Mouse (Mus musculus): Measurements from ENCODE around the gene Ano9.

Ano9 gene

DNA sequence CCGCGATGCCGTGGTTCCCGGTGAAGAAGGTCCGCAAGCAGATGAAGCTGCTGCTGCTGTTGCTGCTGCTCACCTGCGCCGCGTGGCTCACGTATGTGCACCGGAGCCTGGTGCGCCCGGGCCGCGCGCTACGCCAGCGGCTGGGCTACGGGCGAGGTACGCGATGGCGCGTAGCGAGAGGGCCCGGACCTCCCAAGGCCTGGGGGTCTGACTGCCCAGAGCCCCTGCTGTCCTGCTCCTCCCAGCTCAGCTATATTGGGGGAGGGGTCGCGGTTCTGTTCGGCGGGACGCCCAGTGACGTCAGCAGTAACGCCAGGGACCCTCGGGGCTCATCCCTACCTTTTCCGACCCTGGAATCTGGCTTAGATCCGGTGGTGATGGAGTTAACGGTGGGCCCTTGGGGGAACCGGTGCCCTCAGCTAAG lies 56.3 kb downstream of the Ano9 start:
- no peak for DNase-seq

DNA sequence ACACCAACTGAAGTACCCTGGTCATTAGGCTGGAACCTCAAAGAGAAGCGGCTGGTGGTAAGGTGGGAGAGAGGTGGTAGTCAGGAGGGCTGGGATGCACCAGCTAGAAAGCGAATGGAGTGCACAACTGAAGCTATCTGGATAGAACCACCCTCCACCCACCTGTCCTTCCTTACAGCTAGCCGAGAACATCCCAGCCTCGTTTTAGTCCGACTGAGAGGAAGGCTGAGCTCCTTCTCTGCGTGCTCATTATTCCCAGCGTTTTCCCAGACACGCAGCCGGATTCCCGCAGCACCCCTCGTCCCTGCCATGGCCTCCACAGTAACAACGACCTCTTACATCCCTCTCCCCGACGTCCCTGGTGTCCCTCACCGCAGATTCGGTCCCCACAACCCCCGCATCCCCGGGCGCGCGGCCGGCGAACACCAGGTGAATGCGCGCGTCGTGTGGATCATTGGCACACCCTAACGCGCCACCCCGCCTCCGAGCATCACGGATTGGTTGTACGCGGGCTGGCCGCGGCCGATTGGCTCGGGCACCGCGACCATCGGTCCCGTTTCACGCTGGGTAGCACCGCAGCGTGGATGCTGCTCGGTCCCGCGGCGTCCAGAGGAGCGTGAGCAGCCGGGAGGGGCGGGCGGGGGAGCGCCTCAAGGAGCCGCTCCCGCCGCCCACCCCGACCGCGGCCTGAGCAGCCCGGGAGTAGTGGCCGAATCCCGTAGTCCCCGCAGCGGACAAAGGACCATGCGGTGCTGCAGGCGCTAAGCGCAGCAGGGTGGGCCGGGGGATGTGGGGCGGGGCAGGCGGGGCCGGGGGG lies 57.0 kb downstream of the Ano9 start, which contains the start of gene B4galnt4:
Gene B4galnt4 (plus strand): TSS at position 679 of the 817 bp plus-strand sequence.
- peak; percentile 62 for DNase-seq

GRCm38 (mm10) chr7:141059929-141060328 lies 57.7 kb downstream of the Ano9 start:
- DNase-seq = no peak

DNA sequence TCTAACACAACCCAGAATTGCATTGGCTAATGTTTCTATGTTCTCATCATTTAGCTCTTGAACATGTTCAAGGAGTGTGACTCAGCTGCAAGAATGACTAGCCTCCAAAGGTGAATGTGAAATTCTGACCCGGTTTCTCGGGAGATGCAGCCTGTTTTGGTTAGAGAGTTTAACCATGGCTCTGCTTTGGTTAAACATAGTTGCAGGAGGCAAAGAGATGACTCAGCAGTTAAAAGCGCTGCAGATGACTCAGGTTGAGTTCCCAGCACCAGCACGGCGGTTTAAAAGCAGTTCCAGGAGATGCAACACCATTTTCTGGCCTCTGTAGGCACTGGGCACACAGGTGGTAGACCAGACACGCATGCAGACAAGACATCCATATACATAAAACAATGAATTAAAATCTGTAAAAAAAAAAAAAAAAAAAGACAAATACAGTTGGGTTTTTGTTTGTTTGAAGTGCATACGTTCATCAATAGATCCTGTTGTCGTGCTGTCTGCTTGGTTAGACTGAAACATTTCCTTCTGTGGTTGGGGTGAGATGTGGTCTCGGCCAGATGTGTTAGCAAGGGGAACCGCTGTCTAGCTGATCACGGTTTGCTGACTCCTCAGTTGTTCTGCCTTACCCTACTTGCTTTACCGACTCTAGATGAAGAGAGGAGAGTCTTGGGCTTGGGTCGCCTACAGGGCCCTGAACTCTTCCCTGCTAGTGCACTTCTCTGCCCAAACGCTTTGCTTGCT lies 58.8 kb downstream of the Ano9 start:
- no peak for DNase-seq

GRCm38 (mm10) chr7:141057541-141057940 lies 60.1 kb downstream of the Ano9 start:
- no peak for DNase-seq

DNA sequence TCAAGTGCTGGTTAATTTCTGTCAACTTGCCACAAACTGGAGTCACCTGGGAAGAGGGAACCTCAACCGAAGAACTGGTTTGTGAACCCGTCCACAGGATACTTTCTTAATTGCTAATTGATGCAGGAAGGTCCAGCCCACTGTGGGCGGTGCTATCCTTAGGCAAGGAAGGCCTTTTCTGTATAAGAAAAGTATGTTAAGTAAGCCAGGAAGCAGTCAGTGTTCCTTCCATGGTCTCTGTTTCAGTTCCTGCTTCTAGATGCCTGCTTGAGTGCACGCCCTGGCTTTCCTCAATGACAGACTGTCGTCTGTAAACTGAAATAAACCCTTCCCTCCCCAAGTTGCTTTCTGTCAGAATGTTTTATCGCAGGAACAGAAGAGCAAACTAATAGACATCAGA lies 60.6 kb downstream of the Ano9 start:
- DNase-seq = no peak

- DNase-seq = no peak
Observed at GRCm38 (mm10) chr7:141055785-141056184, 61.8 kb downstream of the Ano9 start.

DNA sequence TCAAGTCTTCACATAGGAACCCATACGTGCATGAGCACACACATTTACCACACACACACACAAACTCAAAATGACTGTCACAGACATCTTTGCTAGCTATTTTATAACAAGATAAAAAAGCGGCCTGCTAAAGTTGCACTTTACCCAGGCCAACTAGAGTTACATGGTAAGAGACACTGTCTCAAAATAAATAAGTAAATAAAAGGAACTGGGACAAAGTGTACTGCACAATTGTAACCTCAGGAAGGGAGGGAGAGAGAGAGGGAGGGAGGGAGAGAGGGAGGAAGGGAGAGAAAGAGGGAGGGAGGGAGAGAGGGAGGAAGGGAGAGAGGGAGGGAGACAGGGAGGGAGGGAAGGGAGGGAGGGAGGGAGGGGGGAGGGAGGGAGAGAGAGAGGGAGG lies 65.2 kb downstream of the Ano9 start:
- DNase-seq = no peak

DNA sequence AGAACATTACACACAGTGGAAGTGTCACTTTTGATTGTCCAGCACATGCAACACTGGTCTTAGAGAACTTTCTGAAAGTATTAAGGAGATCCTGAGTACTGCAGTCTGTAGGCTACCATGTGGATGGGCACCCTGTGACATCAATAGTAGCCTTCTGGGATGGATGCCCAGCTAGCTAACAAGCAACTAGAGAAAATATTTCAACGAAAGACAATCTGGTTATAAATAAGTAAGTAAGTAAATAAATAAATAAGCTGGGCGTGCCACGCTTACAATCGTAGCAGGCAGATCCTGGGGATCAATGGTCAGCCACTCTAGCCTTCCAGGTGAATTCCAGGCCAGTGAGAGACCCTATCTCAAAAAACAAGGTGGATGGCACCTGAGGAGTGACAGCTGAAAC lies 65.6 kb downstream of the Ano9 start:
- peak; percentile 12 for DNase-seq

All from kidney, adult 18-20 months (tissue).